Mouse (Mus musculus) heart, embryonic 12.5 days (tissue): ENCODE data around the gene Pdzph1. TPM values are rescaled to one million over a fixed set of nuclear protein-coding genes. Genes with fewer than 3 reads are reported as not detected.

ENCODE experiments used
- ATAC-seq: fragments of 200-750 bp; cut with Nextera tagmentation; 2 replicates; pipeline ENCODE4 v1.8.0; 2017; ENCODE audit warnings: moderate TSS enrichment, moderate library complexity; ENCODE audit not compliant: insufficient number of reproducible peaks, low FRiP score
- H3K27ac ChIP-seq: fragments of 300-500 bp; sonication (generic); 2 replicates; pipeline ENCODE4 v1.5.1; 2016; ENCODE audit warnings: mild to moderate bottlenecking, moderate library complexity; ENCODE audit not compliant: poor library complexity, severe bottlenecking
- H3K27me3 ChIP-seq: fragments of 300-500 bp; sonication (generic); replicated peaks from 2 replicates; pipeline ENCODE4 v1.6.1; 2016; ENCODE audit warnings: mild to moderate bottlenecking, moderate library complexity
- H3K36me3 ChIP-seq: fragments of 300-500 bp; sonication (generic); 2 replicates; pipeline ENCODE4 v1.6.1; 2016; ENCODE audit warnings: mild to moderate bottlenecking, moderate library complexity
- H3K4me1 ChIP-seq: fragments of 300-500 bp; sonication (generic); replicated peaks from 2 replicates; pipeline ENCODE4 v1.6.1; 2016; ENCODE audit warnings: mild to moderate bottlenecking
- H3K4me2 ChIP-seq: fragments of 300-500 bp; sonication (generic); 2 replicates; pipeline ENCODE4 v1.6.1; 2016; ENCODE audit warnings: mild to moderate bottlenecking, moderate library complexity
- H3K4me3 ChIP-seq: fragments of 300-500 bp; sonication (generic); 2 replicates; pipeline ENCODE4 v1.5.1; 2016; ENCODE audit warnings: mild to moderate bottlenecking
- H3K9ac ChIP-seq: fragments of 300-500 bp; sonication (generic); 2 replicates; pipeline ENCODE4 v1.6.1; 2016; ENCODE audit warnings: mild to moderate bottlenecking, moderate library complexity
- H3K9me3 ChIP-seq: fragments of 300-500 bp; sonication (generic); replicated peaks from 2 replicates; pipeline ENCODE4 v1.6.1; 2016; ENCODE audit warnings: mild to moderate bottlenecking, moderate library complexity
- WGBS: fragments of 180-500 bp; shearing (Covaris S2); methylation state at CpG from one replicate; pipeline ENCODE4 v1.1.7; 2016; 5-methylcytosine and 5-hydroxymethylcytosine counted together
- polyA plus RNA-seq: library from polyadenylated mRNA; unstranded; fragments of >200 nt; fragmentation: Nextera tagmentation; extraction: Ambion mirVana; gene quantifications from 2 replicates; pipeline ENCODE4 v1.2.1, GENCODE M21; 2016

Pdzph1 gene
- polyA plus RNA-seq, 1 experiment from 2014 or later: not detected

GRCm38 (mm10) chr17:58959905-58960304 is 31.3 kb downstream of the Pdzph1 start:
- no peak for ATAC-seq
- 21% methylated on average over 3 of the region's 3 CpGs for WGBS
- Histone ChIP-seq H3K9ac (no peak overlapping the region), H3K27me3 (no peaks in the 10 kb centered on the region), H3K4me1 (no peaks in the 10 kb centered on the region), H3K9me3 (no peaks in the 10 kb centered on the region), H3K4me2 (no peak overlapping the region), H3K27ac (no peak overlapping the region), H3K4me3 (no peak overlapping the region), H3K36me3 (no peaks in the 10 kb centered on the region)

- no peaks in the 10 kb centered on the region for H3K9me3 ChIP-seq
- H3K4me1 ChIP-seq: no peaks in the 10 kb centered on the region
- no peaks in the 10 kb centered on the region for H3K27me3 ChIP-seq
- no peak for ATAC-seq
- H3K36me3 ChIP-seq: no peaks in the 10 kb centered on the region
- H3K4me3 ChIP-seq: no peak overlapping the region
- no peak overlapping the region for H3K27ac ChIP-seq
- no peak overlapping the region for H3K4me2 ChIP-seq
- WGBS: 94% methylated on average over 1 of the region's 1 CpGs
- no peak overlapping the region for H3K9ac ChIP-seq
Observed at GRCm38 (mm10) chr17:58957055-58957454, 34.1 kb downstream of the Pdzph1 start.

- Histone ChIP-seq H3K36me3 (no peaks in the 10 kb centered on the region), H3K9me3 (no peaks in the 10 kb centered on the region), H3K27ac (no peak overlapping the region), H3K4me1 (no peaks in the 10 kb centered on the region), H3K4me2 (no peak overlapping the region), H3K27me3 (no peaks in the 10 kb centered on the region), H3K9ac (no peak overlapping the region), H3K4me3 (no peak overlapping the region)
- 72% methylated on average over 10 of the region's 10 CpGs for WGBS
- no peak for ATAC-seq
Observed at GRCm38 (mm10) chr17:58943015-58943822, 48.0 kb downstream of the Pdzph1 start.

- H3K27ac ChIP-seq: no peak overlapping the region
- H3K36me3 ChIP-seq: no peaks in the 10 kb centered on the region
- H3K9me3 ChIP-seq: no peaks in the 10 kb centered on the region
- no peak overlapping the region for H3K9ac ChIP-seq
- no peak overlapping the region for H3K4me2 ChIP-seq
- ATAC-seq: no peak
- H3K4me3 ChIP-seq: no peak overlapping the region
- H3K27me3 ChIP-seq: no peaks in the 10 kb centered on the region
- WGBS: 57% methylated on average over 1 of the region's 1 CpGs
- H3K4me1 ChIP-seq: no peaks in the 10 kb centered on the region
Observed at GRCm38 (mm10) chr17:58938598-58938997, 52.6 kb downstream of the Pdzph1 start.

GRCm38 (mm10) chr17:58937533-58937932 is 53.6 kb downstream of the Pdzph1 start:
- Histone ChIP-seq H3K4me3 (no peak overlapping the region), H3K4me1 (no peaks in the 10 kb centered on the region), H3K9ac (no peak overlapping the region), H3K36me3 (no peaks in the 10 kb centered on the region), H3K27me3 (no peaks in the 10 kb centered on the region), H3K4me2 (no peak overlapping the region), H3K27ac (no peak overlapping the region), H3K9me3 (no peaks in the 10 kb centered on the region)
- ATAC-seq: no peak
- 57% methylated on average over 4 of the region's 4 CpGs for WGBS

GRCm38 (mm10) chr17:58932983-58933280 is 58.2 kb downstream of the Pdzph1 start:
- WGBS: 48% methylated on average over 1 of the region's 1 CpGs

GRCm38 (mm10) chr17:58932279-58932982 is 58.7 kb downstream of the Pdzph1 start:
- H3K4me1 ChIP-seq: no peaks in the 10 kb centered on the region
- H3K27ac ChIP-seq: no peak overlapping the region
- H3K36me3 ChIP-seq: no peaks in the 10 kb centered on the region
- H3K27me3 ChIP-seq: no peaks in the 10 kb centered on the region
- no peak for ATAC-seq
- no peak overlapping the region for H3K9ac ChIP-seq
- H3K4me2 ChIP-seq: no peak overlapping the region
- no peaks in the 10 kb centered on the region for H3K9me3 ChIP-seq
- WGBS: 10% methylated on average over 2 of the region's 2 CpGs
- no peak overlapping the region for H3K4me3 ChIP-seq

More at GRCm38 (mm10) chr17:58932983-58933280, 58.2 kb downstream of the Pdzph1 start:
- no peak overlapping the region for H3K4me3 ChIP-seq
- no peak overlapping the region for H3K27ac ChIP-seq
- no peaks in the 10 kb centered on the region for H3K27me3 ChIP-seq
- no peak overlapping the region for H3K9ac ChIP-seq
- no peaks in the 10 kb centered on the region for H3K36me3 ChIP-seq
- H3K4me1 ChIP-seq: no peaks in the 10 kb centered on the region
- H3K9me3 ChIP-seq: no peaks in the 10 kb centered on the region
- no peak overlapping the region for H3K4me2 ChIP-seq
- no peak for ATAC-seq

- Histone ChIP-seq H3K9ac (no peak overlapping the region), H3K27me3 (no peaks in the 10 kb centered on the region), H3K36me3 (no peaks in the 10 kb centered on the region), H3K4me2 (no peak overlapping the region), H3K9me3 (no peaks in the 10 kb centered on the region), H3K4me3 (no peak overlapping the region), H3K4me1 (no peaks in the 10 kb centered on the region), H3K27ac (no peak overlapping the region)
- 43% methylated on average over 10 of the region's 10 CpGs for WGBS
- ATAC-seq: no peak; the same call in 1 of the 2 replicates
Observed at GRCm38 (mm10) chr17:58924754-58925546, 66.2 kb downstream of the Pdzph1 start.

GRCm38 (mm10) chr17:58923901-58924476 is 67.2 kb downstream of the Pdzph1 start:
- ATAC-seq: no peak
- H3K36me3 ChIP-seq: no peaks in the 10 kb centered on the region
- no peaks in the 10 kb centered on the region for H3K4me1 ChIP-seq
- H3K4me3 ChIP-seq: no peak overlapping the region
- H3K27me3 ChIP-seq: no peaks in the 10 kb centered on the region
- no peak overlapping the region for H3K27ac ChIP-seq
- H3K9me3 ChIP-seq: no peaks in the 10 kb centered on the region
- H3K4me2 ChIP-seq: no peak overlapping the region
- 82% methylated on average over 11 of the region's 11 CpGs for WGBS
- H3K9ac ChIP-seq: no peak overlapping the region

- Histone ChIP-seq H3K27me3 (no peaks in the 10 kb centered on the region), H3K36me3 (no peaks in the 10 kb centered on the region), H3K4me1 (no peaks in the 10 kb centered on the region), H3K4me3 (no peak overlapping the region), H3K27ac (no peak overlapping the region), H3K4me2 (no peak overlapping the region), H3K9me3 (no peaks in the 10 kb centered on the region), H3K9ac (no peak overlapping the region)
- WGBS: 79% methylated on average over 7 of the region's 7 CpGs
- ATAC-seq: no peak
Observed at GRCm38 (mm10) chr17:58923316-58923866, 67.8 kb downstream of the Pdzph1 start.

GRCm38 (mm10) chr17:58922821-58923220 is 68.4 kb downstream of the Pdzph1 start:
- H3K27ac ChIP-seq: no peak overlapping the region
- 74% methylated on average over 2 of the region's 2 CpGs for WGBS

More at GRCm38 (mm10) chr17:58922821-58923220, 68.4 kb downstream of the Pdzph1 start:
- ATAC-seq: no peak
- no peaks in the 10 kb centered on the region for H3K36me3 ChIP-seq
- H3K9me3 ChIP-seq: no peaks in the 10 kb centered on the region
- H3K27me3 ChIP-seq: no peaks in the 10 kb centered on the region
- H3K9ac ChIP-seq: no peak overlapping the region
- no peaks in the 10 kb centered on the region for H3K4me1 ChIP-seq
- H3K4me2 ChIP-seq: no peak overlapping the region
- no peak overlapping the region for H3K4me3 ChIP-seq
